Mouse (Mus musculus) lung, postnatal 0 days (tissue): ENCODE measurements around the gene Ubqln1.

Experiments
- CTCF ChIP-seq: IDR thresholded peaks from 2 replicates; pipeline ENCODE4 v1.5.1; 2016; ENCODE audit warnings: antibody characterized with exemption, mild to moderate bottlenecking
- EP300 ChIP-seq: IDR thresholded peaks from 2 replicates; pipeline ENCODE4 v1.6.1; 2016; ENCODE audit warnings: antibody characterized with exemption, mild to moderate bottlenecking, control low read depth

DNA sequence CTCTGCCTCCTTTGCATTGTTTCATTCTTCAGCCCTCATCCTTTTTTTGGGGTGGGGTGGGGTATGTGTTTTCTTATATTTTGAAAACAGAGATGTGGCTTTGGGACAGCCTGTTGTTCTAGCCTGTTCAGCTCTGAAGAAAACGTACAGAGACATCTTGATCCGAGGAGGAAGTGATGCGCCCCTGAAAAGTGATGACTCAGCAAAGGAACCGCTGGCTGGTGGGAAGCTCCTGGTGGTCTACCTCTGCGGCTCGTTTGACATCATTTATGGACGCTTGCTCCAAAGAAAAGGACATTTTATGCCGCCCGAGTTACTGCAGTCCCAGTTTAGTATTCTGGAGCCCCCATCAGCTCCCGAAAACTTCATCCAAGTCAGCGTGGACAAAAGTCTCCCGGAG, 52.1 kb downstream of the Ubqln1 start:
- TF ChIP-seq CTCF (no peak), EP300 (no peak)
